Mouse (Mus musculus): Measurements from ENCODE around the gene Wdr90. TPM values are rescaled to one million over a fixed set of nuclear protein-coding genes. Genes with fewer than 3 reads are reported as not detected.

Gene Wdr90
- polyA plus RNA-seq, 1 experiment from 2014 or later: 21.0 TPM

DNA sequence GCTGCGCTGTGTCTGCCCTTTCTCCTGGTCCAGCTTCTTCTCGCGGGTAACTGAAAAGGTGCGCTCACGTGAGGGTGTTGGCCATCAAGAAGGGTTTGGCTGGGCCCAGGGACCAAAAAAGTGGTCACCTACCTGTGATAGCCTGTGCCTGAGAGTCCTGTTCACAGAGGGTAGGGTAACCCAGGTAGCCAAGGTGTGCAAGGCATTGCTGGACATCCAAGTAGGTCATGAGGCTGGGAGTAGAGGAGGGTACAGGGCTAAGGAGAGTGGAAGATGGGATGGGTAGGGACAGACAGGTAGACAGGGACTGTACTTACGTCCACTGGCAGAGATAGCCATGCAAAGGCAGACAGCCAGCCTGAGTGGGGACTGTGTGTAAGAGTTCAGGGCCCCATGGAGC is 20.8 kb downstream of the Wdr90 start:
- no peak for ATAC-seq (ENCODE audit: insufficient read depth, low FRiP score, low read depth)
- no peaks in the 10 kb centered on the region for H3K27me3 ChIP-seq (replicated peaks)
- no peak overlapping the region for H3K4me2 ChIP-seq
- H3K9ac ChIP-seq: no peak overlapping the region
- no peak overlapping the region for H3K27ac ChIP-seq
- no peak overlapping the region for H3K4me3 ChIP-seq (replicated peaks)
- peaks cover 39% of the 10 kb centered on the region for H3K36me3 ChIP-seq
- no peaks in the 10 kb centered on the region for H3K9me3 ChIP-seq
- peaks cover 41% of the 10 kb centered on the region for H3K4me1 ChIP-seq
- 94% methylated on average over 6 of the region's 6 CpGs for WGBS

- Histone ChIP-seq H3K9ac (no peak overlapping the region), H3K9me3 (no peaks in the 10 kb centered on the region), H3K4me1 (peaks cover 45% of the 10 kb centered on the region), H3K27ac (no peak overlapping the region), H3K4me2 (no peak overlapping the region), H3K36me3 (peaks cover 37% of the 10 kb centered on the region), H3K4me3 (replicated peaks) (no peak overlapping the region), H3K27me3 (replicated peaks) (no peaks in the 10 kb centered on the region)
- WGBS: 82% methylated on average over 14 of the region's 14 CpGs
- no peak for ATAC-seq (ENCODE audit: insufficient read depth, low FRiP score, low read depth)
Measured at GRCm38 (mm10) chr17:25839455-25840235, 21.7 kb downstream of the Wdr90 start.

- no peak overlapping the region for H3K4me2 ChIP-seq
- H3K9ac ChIP-seq: no peak overlapping the region
- H3K27me3 ChIP-seq (replicated peaks): no peaks in the 10 kb centered on the region
- WGBS: 84% methylated on average over 4 of the region's 4 CpGs
- H3K4me1 ChIP-seq: peaks cover 50% of the 10 kb centered on the region
- H3K27ac ChIP-seq: 0 out of 2 replicates have a peak overlapping the region, but pooled peaks have one; percentile 31
- H3K36me3 ChIP-seq: peaks cover 37% of the 10 kb centered on the region
- no peak overlapping the region for H3K4me3 ChIP-seq (replicated peaks)
- ATAC-seq (ENCODE audit: insufficient read depth, low FRiP score, low read depth): no peak
- no peaks in the 10 kb centered on the region for H3K9me3 ChIP-seq
Measured at GRCm38 (mm10) chr17:25838904-25839303, 22.4 kb downstream of the Wdr90 start.

GRCm38 (mm10) chr17:25837533-25837932 is 23.8 kb downstream of the Wdr90 start:
- no peaks in the 10 kb centered on the region for H3K9me3 ChIP-seq
- H3K27ac ChIP-seq: peak overlapping the region; percentile 48
- peaks cover 44% of the 10 kb centered on the region for H3K4me1 ChIP-seq
- no peak for ATAC-seq (ENCODE audit: insufficient read depth, low FRiP score, low read depth)
- 52% methylated on average over 3 of the region's 3 CpGs for WGBS
- H3K9ac ChIP-seq: no peak overlapping the region
- H3K4me3 ChIP-seq (replicated peaks): peak overlapping the region; percentile 39; the same call in 1 of the 2 replicates
- H3K27me3 ChIP-seq (replicated peaks): no peaks in the 10 kb centered on the region
- peaks cover 37% of the 10 kb centered on the region for H3K36me3 ChIP-seq
- peak overlapping the region; percentile 81 for H3K4me2 ChIP-seq

GRCm38 (mm10) chr17:25837076-25837410 is 24.3 kb downstream of the Wdr90 start, which contains the start of gene Rhbdl1:
Gene Rhbdl1, minus strand, starts transcription at chr17:25837295.
- Histone ChIP-seq H3K27me3 (replicated peaks) (no peaks in the 10 kb centered on the region), H3K9me3 (no peaks in the 10 kb centered on the region), H3K36me3 (peaks cover 32% of the 10 kb centered on the region), H3K4me3 (replicated peaks) (peak within 1 kb of the TSS; percentile 39), H3K4me1 (peaks cover 45% of the 10 kb centered on the region), H3K9ac (peak within 1 kb of the TSS; percentile 54), H3K4me2 (peak within 1 kb of the TSS; percentile 81), H3K27ac (peak within 1 kb of the TSS; percentile 48)
- 2% methylated on average over 26 of the region's 29 CpGs for WGBS
- 0 out of 2 replicates have a peak, but pooled peaks have one; percentile 1 for ATAC-seq (ENCODE audit: insufficient read depth, low FRiP score, low read depth)

DNA sequence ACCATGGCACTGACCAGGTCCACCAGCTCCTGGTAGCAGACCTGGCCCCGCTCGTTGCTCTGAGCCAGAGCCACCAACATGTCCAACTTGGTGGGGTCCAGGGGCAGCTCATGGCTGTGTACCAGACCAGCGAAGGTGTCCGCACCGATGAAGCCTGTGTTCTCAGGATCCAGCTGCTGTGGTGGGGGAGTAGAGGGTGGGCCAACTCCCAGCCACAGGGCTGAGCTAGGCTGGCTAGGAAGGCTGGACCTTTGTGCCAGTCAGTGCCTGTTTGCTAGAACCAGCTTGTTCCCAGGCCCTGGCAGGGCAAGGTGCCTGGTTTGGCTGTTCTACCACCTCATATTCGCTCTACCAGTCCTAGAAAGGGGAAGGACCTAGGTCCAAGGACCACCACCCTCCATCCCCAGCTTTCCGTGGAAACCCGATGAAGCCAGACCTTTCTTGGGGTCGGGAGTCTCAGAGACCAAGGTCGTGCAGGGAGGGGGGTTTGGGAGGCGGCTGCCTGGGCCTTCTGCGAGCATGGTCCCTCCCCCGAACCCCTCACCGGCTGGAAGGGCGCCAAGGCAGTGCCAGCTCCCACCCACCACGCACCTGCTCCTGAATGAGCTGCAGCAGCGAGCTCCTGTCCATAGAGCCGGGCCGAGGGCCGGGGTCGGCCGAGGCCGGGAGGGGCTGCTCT is 24.8 kb downstream of the Wdr90 start:
- WGBS: 27% methylated on average over 23 of the region's 23 CpGs

GRCm38 (mm10) chr17:25835816-25836215 is 25.5 kb downstream of the Wdr90 start:
- Histone ChIP-seq H3K9ac (no peak overlapping the region), H3K27ac (no peak overlapping the region; the same call in none of the 2 replicates), H3K4me2 (peak overlapping the region; percentile 81), H3K27me3 (replicated peaks) (no peaks in the 10 kb centered on the region), H3K4me3 (replicated peaks) (no peak overlapping the region), H3K9me3 (no peaks in the 10 kb centered on the region), H3K36me3 (peaks cover 28% of the 10 kb centered on the region), H3K4me1 (peaks cover 56% of the 10 kb centered on the region)
- no peak for ATAC-seq (ENCODE audit: insufficient read depth, low FRiP score, low read depth)
- 90% methylated on average over 16 of the region's 16 CpGs for WGBS

More for the DNA sequence above, 24.8 kb downstream of the Wdr90 start:
- Histone ChIP-seq H3K4me2 (peak overlapping the region; percentile 81), H3K27ac (peak overlapping the region; percentile 48), H3K9ac (peak overlapping the region; percentile 54), H3K4me1 (peaks cover 50% of the 10 kb centered on the region), H3K9me3 (no peaks in the 10 kb centered on the region), H3K4me3 (replicated peaks) (peak overlapping the region; percentile 39), H3K27me3 (replicated peaks) (no peaks in the 10 kb centered on the region), H3K36me3 (peaks cover 28% of the 10 kb centered on the region)
- ATAC-seq (ENCODE audit: insufficient read depth, low FRiP score, low read depth): no peak

- Histone ChIP-seq H3K4me2 (peak overlapping the region; percentile 81), H3K4me1 (peaks cover 62% of the 10 kb centered on the region), H3K4me3 (replicated peaks) (no peak overlapping the region), H3K27me3 (replicated peaks) (no peaks in the 10 kb centered on the region), H3K27ac (peak overlapping the region; percentile 23), H3K9ac (no peak overlapping the region), H3K36me3 (peaks cover 27% of the 10 kb centered on the region), H3K9me3 (no peaks in the 10 kb centered on the region)
- 91% methylated on average over 7 of the region's 7 CpGs for WGBS
- ATAC-seq (ENCODE audit: insufficient read depth, low FRiP score, low read depth): no peak
Measured at GRCm38 (mm10) chr17:25835301-25835700, 26.0 kb downstream of the Wdr90 start.

GRCm38 (mm10) chr17:25834595-25835222 is 26.6 kb downstream of the Wdr90 start:
- H3K4me1 ChIP-seq: peaks cover 67% of the 10 kb centered on the region
- no peaks in the 10 kb centered on the region for H3K9me3 ChIP-seq
- peak overlapping the region; percentile 81 for H3K4me2 ChIP-seq
- no peak overlapping the region for H3K27ac ChIP-seq
- H3K9ac ChIP-seq: peak overlapping the region; percentile 70; the same call in 1 of the 2 replicates
- H3K4me3 ChIP-seq (replicated peaks): peak overlapping the region; percentile 89
- ATAC-seq (ENCODE audit: insufficient read depth, low FRiP score, low read depth): no peak
- H3K36me3 ChIP-seq: peaks cover 23% of the 10 kb centered on the region
- no peaks in the 10 kb centered on the region for H3K27me3 ChIP-seq (replicated peaks)
- 82% methylated on average over 12 of the region's 12 CpGs for WGBS

DNA sequence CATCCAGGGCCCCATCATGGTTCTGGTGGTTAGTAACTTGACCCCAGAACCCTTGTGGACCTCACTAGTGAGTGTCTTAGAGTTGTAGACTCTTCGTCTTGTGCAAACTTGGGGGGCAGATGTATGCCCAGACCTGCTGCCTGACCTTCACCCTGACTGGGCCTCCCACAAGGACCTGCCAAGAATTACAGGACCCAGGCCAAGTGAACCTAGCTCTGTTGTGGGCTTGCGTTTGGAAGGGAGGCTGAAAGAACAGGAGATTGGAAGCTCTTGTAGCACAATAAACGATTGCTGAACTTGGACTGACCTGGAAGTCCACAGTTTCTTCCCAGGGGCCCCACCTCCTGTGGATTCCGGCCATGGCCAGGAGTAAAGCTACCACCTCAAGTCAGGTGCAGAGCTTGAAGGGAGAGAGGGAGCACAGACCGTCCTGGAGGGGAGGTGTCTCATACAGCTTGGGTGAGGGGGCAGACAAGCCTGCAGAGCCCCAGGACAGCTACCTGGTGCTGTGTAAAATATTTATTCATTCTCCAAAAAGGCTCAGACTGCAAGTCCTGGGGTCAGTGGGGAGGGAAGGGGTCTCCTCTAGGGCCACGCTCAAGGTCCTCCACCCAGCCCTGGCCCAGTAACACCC is 27.2 kb downstream of the Wdr90 start:
- H3K4me1 ChIP-seq: peaks cover 73% of the 10 kb centered on the region

GRCm38 (mm10) chr17:25833291-25833663 is 28.0 kb downstream of the Wdr90 start, which contains the start of gene Stub1:
Gene Stub1, minus strand, starts transcription at chr17:25833404.
- peak; percentile 61 for ATAC-seq (ENCODE audit: insufficient read depth, low FRiP score, low read depth)
- WGBS: 0% methylated on average over 24 of the region's 24 CpGs
- H3K4me3 ChIP-seq (replicated peaks): peak within 1 kb of the TSS; percentile 89
- no peaks in the 10 kb centered on the region for H3K9me3 ChIP-seq
- peaks cover 13% of the 10 kb centered on the region for H3K36me3 ChIP-seq
- peaks cover 74% of the 10 kb centered on the region for H3K4me1 ChIP-seq
- H3K4me2 ChIP-seq: peak within 1 kb of the TSS; percentile 95
- H3K27ac ChIP-seq: peak within 1 kb of the TSS; percentile 97
- H3K9ac ChIP-seq: peak within 1 kb of the TSS; percentile 94
- H3K27me3 ChIP-seq (replicated peaks): no peaks in the 10 kb centered on the region

More for the DNA sequence above, 27.2 kb downstream of the Wdr90 start:
- WGBS: 15% methylated on average over 6 of the region's 6 CpGs
- H3K36me3 ChIP-seq: peaks cover 17% of the 10 kb centered on the region
- no peaks in the 10 kb centered on the region for H3K27me3 ChIP-seq (replicated peaks)
- H3K9ac ChIP-seq: peak overlapping the region; percentile 70
- peak overlapping the region; percentile 81 for H3K4me2 ChIP-seq
- H3K9me3 ChIP-seq: no peaks in the 10 kb centered on the region
- peak overlapping the region; percentile 97 for H3K27ac ChIP-seq
- ATAC-seq (ENCODE audit: insufficient read depth, low FRiP score, low read depth): no peak
- H3K4me3 ChIP-seq (replicated peaks): peak overlapping the region; percentile 89

All from stomach, embryonic 15.5 days (tissue).